Mouse (Mus musculus) CD4-positive, CD25-positive, alpha-beta regulatory T cell, adult 2 months (primary cell): ENCODE data around the gene Usp42.

Experiments used
- DNase-seq: peaks from one replicate; pipeline ENCODE4 v3.0.0-alpha.2; 2012; ENCODE audit warnings: low read depth, low spot score

Gene Usp42

DNA sequence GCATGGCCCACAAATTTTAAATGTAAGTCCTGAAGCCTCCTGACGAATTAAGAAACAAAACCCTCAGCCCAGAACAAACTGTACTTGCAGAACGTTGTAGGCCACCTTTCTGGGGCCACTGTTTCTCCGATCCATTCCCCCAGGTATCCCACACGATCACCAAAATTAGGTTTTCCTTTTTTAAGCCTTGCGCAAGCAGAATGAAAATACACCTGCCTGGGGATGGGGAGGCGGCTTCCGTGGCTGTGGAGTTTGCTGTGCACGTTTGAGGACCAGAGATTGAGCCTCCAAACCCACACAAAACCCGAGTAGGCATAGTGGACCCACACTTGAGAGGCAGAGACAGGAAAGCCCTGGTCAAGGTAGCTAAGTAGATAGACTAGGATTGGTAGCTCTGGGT lies 41.7 kb downstream of the Usp42 start:
- no peak for DNase-seq

DNA sequence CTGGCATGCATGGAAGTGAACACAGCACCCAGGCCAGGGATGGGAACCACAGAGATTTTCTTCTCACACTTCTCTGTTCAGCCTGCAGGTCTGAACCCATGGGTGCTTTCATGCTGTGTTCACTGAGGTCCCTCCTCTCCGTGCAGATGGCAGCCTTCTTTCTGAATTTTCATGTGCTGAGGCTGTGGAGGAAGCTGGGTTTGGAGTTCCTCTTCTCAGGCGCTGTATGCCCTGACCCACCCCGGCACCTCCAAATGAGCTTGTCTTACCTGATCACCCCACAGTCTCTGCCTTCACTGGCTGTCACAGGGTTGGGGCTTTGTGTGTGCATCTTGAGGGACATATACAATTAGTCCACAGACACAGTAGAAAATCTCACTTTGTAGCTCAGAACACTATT lies 44.5 kb downstream of the Usp42 start:
- DNase-seq: no peak

DNA sequence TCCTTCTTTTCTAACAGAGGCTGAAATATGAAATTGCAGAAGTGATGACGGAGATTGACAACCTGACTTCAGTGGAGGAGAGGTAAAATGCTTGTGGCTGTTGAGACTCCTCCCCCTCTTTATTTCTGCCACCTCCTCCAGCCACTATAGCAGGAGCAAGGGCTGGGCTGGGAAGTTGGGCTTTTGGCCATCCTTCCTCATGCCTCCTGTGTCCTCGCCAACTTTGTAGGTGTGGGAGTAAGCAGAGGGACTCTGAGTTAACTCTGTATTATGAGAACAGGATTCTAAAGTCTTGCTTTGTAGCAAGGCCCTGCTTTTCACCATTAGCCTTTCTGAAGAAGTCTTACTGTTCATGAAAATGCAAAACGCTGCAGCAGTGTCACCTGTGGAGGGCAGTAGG lies 45.6 kb downstream of the Usp42 start:
- no peak for DNase-seq

DNA sequence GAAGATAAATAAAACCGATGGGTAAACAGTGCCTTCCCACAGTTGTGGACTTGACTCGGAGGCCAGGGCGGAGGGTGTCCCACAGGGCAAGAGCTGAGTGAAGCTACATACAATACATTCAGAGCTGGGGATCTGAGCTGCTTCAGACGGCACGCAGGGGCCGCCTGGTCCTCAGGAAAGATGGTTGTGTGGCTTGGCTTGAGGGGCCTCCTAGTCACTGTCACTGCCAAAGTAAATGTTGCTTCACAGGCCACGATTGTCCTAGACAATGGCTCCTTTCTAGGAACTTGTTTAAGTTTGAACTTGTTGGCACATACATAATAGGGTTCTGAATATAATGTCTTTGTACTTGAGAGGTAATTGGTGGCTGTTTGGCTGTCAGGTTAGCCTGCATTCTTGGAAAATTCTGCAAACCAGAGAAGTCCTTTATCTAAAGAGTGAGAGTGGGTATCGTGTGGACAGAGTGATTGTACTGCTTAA lies 47.1 kb downstream of the Usp42 start:
- DNase-seq: no peak

DNA sequence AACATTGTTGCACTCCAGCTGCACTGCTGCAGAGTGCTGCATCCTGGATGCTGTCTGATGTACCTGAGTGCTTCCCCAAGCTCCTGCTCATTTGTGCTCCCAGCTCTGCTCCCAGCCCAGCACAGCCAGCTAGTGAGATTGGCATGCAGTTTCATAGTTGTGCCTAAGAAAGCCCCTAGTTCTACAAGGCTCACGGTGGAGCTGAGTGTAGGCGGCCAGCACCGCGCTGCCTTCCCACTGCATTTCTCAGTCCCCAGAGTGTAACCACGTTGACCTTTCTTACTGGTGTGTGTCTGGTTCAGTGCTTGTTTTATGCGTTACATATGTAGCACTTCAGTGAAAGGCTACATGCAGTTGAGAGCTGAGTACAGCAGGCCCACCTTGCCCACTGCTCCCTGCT lies 48.4 kb downstream of the Usp42 start:
- peak; percentile 58 for DNase-seq

DNA sequence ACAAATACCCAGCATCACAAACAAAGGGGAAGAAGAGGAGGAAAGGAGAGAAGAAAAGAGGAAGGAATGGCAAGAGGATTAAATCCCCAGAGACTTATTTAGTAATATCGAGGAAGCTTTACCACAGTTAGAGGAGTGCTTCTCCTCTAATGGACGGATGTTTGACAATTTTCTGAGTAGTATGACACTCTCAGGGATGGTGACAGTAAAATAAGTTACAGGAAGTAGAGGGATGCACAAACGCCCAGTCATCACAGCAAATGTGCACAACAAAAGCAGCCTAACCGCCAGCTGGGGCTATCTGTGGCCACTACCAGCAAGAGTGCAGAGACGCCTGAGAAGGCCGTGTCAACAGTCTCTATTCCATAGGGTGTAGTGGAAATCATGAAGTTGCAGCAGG lies 52.4 kb downstream of the Usp42 start:
- peak; percentile 41 for DNase-seq

DNA sequence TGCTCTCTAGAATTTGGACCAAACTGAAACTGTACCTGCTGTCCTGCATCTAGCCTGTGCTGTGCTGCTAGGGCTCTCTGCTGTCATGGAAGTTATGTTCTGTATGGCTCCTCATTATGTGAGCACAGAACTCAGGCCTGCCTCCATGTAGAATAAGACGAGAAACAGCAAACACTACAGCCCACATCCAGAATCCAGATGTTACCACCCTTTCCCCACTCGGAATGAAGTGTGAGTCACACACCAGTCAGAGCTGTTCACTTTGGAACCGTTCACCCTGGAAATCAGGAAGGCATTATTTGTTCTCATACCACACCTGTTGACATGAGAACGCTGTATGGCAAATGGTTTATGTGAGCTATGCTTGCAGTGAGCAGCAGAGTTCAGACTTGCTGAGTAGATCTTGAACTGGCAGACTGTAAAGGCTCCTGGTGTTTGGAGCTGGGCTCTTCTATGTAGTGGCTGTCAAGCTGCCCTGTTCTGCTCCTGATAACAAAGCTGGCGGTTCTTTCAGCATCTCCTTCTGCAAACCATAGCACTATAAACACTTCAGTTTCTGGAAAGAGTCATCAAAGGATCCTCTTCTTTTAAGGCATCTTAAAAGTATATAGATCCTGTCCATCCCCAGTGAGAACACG lies 53.3 kb downstream of the Usp42 start:
- no peak for DNase-seq

DNA sequence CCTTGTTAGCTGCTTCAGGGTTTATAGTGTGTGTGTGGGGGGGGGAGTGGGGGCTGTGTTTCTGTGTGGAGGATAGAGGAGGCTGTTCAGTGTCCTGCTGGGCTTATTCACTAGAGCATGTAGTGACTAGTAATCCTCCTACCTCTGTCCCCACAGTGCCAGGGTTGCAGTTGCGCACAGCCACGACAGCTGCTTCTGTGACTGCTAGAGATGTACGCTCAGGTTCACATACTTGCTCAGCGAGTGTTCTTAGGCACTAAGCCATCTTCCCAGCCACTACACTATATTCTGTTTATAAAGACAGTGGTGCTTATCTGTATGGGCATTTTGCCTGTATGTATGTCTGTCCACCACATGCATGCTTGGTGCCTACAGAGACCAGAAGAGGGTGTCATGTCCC lies 54.7 kb downstream of the Usp42 start:
- DNase-seq: no peak

DNA sequence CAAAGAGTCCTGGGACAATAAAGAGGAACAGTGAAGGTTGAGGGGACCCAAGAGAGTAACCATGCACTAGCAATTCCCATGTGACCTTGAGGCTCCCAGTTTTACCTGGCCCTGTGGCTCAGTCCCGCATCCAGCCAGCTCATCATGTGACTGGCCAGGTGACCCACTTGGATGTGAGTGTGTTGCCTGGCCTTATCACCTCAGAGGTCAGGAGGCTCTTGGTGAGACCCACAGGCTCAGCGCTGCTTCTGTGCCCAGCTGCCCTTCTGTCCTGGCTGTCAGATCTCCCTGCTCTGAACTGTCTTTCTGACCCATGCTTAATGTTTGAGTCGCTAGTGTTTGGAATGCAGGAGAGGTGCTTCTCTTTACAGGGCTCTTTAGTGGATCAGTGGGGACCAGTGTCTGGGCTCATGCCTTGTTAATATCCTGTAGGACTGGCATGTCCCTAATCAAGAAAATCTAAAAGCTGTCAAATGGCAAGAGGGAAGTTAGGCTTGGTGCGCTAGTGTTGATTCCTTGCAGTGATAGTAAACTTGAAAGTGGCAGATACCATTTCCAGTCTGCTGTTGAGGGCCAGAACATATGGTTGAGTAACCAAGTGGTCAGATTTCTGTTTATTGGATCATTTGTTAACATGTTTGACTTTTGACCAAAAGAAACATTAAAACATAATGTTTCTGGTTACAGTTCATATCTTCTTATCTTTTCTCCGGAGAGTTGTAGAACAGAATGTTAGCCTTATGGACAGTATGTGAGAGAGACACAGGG lies 55.7 kb downstream of the Usp42 start:
- no peak for DNase-seq

DNA sequence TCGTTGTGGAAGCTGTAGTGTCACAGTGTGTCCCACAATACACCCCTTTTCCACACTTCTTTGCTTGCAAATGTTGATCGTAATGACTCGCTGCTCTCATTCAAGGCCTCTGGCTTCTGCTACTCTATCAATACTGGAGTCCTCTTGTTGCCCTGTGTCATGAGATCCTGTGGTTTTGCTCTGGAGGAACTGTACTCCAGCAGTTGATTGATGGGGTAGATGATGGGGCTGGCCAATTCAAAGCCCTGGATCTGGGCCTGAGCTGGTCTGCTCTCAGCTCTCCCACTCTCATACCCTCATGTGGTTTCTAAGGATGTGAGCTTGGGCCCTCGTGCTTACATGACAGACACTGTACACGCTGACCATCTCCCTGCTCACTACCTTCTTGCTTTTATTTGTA lies 57.5 kb downstream of the Usp42 start:
- no peak for DNase-seq

DNA sequence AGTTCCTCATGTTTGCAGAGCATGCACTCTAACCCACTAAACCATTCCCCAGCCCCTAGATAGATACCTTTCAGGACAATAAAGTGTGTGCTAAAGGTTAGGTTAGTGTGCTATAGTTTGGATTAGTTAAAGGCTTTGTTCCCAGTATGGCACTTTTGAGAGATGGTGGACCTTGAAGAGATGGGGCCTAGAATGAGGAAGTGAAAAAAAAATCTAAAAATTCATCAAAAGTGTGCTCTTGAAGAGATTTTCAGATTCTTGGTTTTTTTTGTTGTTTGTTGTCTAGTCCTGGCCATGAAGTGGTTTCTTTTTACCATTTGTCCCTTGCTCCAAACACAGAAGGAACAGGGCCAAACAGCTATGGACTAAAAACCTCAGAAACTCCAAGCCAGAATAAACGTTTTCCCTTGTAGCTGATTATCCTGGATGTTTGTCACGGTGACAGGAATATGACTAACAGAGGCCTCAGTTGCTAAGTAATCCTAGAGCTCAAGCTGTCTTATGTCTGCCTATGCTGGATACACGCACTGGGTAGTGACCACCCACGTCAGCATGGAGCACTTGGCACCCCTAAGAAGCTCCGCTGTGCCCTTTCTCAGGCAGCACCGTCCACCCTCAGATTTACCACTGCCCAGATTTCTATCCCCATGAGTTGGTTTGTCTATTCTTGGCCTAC lies 61.2 kb downstream of the Usp42 start:
- no peak for DNase-seq

DNA sequence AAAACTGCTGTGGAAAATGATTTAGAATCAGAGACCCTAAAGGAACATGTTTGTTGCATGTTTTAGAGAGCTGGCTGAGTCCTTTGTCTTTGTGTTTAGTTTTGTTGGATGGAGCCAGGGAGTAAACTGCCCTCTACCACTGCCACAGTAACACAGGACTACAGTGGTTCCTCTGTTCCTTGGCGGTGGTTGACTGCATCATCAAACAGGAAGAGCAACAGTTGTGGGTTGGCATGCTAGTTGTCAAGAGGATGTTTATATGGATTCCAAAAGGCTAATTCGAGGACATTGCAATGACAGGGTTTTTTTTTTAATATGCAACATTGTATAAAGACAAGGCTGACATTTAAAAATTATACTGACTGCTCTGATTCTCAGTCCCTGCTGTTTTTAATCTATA lies 62.2 kb downstream of the Usp42 start:
- peak; percentile 58 for DNase-seq

DNA sequence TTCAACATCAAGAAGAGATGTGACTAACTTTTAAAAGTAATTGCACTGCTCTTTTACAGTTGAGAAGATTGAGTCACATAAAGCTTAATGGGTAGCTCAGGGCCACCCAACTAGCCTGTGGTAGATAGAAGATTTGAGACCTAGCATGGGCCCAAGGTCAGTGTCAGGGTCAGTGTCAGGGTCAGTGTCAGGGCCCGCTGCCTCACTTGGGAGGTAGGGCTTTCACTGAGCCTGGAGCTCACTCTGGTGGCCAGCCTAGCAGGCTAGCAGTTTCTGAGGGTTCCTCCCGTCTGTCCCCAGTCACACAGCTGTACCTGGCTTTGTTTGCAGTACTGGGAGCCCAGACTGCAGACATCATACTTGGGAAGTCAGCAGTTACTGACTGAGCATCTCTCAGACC lies 62.7 kb downstream of the Usp42 start:
- DNase-seq: peak; percentile 32

DNA sequence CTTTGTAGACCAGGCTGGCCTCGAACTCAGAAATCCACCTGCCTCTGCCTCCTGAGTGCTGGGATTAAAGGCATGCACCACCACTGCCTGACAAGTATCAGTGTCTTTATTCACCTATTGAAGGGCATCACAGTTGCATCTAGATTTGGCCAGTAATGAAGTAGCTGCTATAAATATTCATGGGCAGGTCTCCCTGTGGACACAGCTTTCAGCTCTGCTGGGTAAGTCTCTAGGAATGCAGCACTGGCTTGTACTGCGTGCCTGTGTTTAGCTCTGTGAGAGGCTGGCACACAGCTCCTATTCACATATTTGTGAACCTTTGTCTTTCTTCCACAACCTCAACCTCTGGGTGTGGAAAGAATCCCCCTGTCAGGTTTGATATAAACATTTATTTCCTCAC lies 63.2 kb downstream of the Usp42 start:
- no peak for DNase-seq

DNA sequence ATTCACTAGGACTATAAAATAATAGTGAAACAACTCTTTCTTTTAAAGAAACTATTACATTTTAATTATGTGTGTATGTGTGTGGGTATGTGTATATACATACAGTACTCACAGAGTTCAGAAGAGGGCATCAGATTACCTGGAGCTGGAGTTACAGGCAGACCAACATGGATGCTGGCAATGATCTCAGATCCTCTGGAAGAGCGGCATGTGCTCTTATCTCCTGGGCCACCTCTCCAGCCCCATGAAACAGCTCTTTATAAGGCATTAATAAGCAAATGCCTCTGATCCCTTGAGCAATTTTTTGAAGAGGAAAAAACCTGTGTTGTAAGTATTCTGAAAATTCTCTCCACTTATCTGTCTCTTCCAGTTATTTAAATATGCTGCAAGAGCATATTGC lies 66.1 kb downstream of the Usp42 start:
- no peak for DNase-seq

DNA sequence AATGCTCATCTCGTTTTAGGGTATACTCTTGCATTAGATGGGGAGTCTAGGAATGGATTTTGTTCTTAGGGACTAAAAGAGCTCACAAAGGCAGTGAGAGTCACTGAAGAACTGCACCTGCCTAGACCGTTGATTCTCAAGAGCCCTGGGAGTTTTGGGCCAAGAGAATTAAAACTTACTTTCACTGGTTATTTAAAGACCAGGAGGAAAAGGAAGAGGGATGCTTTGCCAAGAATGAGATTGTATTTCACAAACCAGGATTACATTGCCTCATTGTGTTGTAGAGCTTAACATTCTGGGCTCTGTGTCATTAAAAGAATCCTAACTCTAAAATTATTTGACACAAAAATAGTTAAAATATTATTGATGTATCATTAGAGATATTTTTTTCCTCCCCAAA lies 66.5 kb downstream of the Usp42 start:
- DNase-seq: no peak

DNA sequence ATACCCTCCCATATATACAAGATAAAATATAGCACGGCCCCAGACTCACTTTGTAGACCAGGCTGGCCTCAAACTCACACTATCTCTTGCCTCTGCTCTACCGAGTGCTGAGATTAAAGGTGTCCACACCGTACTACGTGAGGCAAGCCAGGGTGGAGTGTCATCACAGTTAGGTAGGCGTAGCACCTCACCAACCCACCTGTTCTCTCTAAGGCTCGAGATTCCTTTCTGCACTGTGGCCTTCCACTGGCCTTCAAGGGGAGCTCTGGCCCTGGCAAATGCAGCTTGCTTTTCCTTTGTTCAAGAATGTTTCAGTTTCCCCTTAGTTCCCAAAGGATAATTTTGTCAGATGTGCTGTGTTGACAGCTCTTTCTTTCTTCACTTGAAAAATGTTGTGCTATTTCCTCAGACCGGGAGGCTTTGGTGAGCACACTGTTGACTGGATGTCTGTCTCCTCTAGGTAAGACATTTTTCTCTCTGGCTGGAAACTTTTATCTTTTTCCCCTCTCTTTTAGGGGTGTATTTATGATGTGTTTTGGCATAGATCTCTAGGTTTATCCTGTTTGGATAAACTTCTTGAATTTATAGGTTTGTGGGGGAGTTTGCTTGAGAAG lies 68.9 kb downstream of the Usp42 start:
- no peak for DNase-seq
